Mouse (Mus musculus): ENCODE results near the gene Npvf. TPM values are rescaled to one million over a fixed set of nuclear protein-coding genes. Genes with fewer than 3 reads are reported as not detected.
"Not testable (repeated sequence)": the region's sequence is repeated elsewhere in the genome, so short reads cannot be mapped to it uniquely, and the experiment has no call there.

Npvf gene
- polyA plus RNA-seq, 1 experiment from 2014 or later = 0.20 TPM

DNA sequence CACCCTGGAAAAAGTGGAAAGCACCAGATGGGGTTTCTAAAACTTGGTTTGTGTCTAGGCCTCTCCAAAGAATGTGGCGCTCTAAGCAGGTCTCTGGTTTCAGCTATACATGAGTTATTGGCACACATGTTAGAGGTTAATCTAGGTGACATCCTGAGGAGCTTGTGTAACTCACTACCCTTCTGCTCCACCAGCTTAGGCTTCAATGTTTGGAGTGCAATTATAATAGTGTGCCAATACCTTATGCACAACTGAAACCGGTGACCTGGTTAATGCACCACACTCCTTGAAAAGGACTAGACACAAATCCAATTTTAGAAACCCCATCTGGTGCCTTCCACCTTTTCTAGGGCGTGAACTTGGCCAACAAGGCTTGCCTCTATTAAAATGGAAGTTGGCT is 1.7 kb upstream of the Npvf start:
- Histone ChIP-seq H3K36me3 (ENCODE audit: control insufficient read depth, insufficient read depth, low read length) (no peaks in the 10 kb centered on the region), H3K27ac (ENCODE audit: low read depth, low read length) (no peak overlapping the region)

DNA sequence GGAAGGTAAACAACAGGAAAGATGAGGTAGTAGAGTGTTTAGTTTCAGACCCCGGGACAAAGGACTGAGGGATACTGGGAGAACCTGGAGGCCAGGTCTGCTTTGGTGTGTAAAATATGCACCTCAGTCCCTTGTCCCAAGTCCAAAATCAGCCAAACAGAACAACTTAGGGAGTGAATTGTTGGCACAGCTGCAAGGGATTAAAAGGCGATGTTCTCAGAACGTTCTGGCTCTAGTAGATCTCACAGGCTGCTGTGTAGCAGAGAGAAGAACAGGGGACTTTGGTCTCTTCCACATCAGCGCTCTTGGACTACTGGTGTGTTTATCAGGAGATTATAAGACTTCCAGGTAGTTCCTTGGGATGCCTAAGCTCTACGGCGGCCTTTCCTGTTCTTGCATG is 6.6 kb downstream of the Npvf start:
- Histone ChIP-seq H3K9ac (ENCODE audit: low read depth, low read length) (no peak overlapping the region), H3K4me3 (ENCODE audit: low read depth, low read length) (no peak overlapping the region), H3K4me1 (ENCODE audit: control insufficient read depth, insufficient read depth, low read length) (no peaks in the 10 kb centered on the region), H3K4me2 (no peak overlapping the region), H3K9me3 (replicated peaks; ENCODE audit: control insufficient read depth, low read length) (no peaks in the 10 kb centered on the region), H3K27ac (ENCODE audit: low read depth, low read length) (no peak overlapping the region), H3K36me3 (ENCODE audit: control insufficient read depth, insufficient read depth, low read length) (no peaks in the 10 kb centered on the region), H3K27me3 (ENCODE audit: control insufficient read depth, insufficient read depth, low read length) (no peaks in the 10 kb centered on the region)
- WGBS (ENCODE audit: insufficient replicate concordance) = 80% methylated on average over 6 of the region's 6 CpGs
- ATAC-seq (replicated peaks; ENCODE audit: insufficient number of reproducible peaks, low FRiP score, low TSS enrichment) = no peak

More for the DNA sequence above, 1.7 kb upstream of the Npvf start:
- no peaks in the 10 kb centered on the region for H3K9me3 ChIP-seq (replicated peaks; ENCODE audit: control insufficient read depth, low read length)
- no peak for ATAC-seq (replicated peaks; ENCODE audit: insufficient number of reproducible peaks, low FRiP score, low TSS enrichment)
- H3K4me1 ChIP-seq (ENCODE audit: control insufficient read depth, insufficient read depth, low read length) = no peaks in the 10 kb centered on the region
- WGBS (ENCODE audit: insufficient replicate concordance) = 83% methylated on average over 3 of the region's 3 CpGs
- no peaks in the 10 kb centered on the region for H3K27me3 ChIP-seq (ENCODE audit: control insufficient read depth, insufficient read depth, low read length)
- H3K9ac ChIP-seq (ENCODE audit: low read depth, low read length) = no peak overlapping the region
- no peak overlapping the region for H3K4me3 ChIP-seq (ENCODE audit: low read depth, low read length)
- no peak overlapping the region for H3K4me2 ChIP-seq

DNA sequence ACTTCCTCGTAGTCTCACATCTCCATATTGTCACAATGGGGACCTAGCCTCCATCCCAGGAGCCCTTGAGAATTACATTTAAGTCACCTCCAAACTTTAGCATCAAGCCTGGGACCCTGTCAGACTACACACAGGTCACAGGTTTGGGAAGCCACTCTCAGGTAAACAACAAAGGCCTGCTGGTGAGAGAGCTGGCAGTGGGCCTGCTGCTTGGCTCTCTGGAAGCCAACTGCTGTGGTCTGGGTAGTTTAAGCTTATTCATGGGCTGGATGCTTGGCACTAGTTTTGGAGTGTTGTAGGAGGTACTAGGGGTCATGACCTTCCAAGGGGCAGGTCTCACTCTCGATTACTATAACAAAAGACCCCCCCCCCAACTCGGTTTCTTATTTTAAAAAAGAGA is 7.6 kb downstream of the Npvf start:
- ATAC-seq (replicated peaks; ENCODE audit: insufficient number of reproducible peaks, low FRiP score, low TSS enrichment) = no peak
- Histone ChIP-seq H3K4me3 (ENCODE audit: low read depth, low read length) (no peak overlapping the region), H3K27me3 (ENCODE audit: control insufficient read depth, insufficient read depth, low read length) (no peaks in the 10 kb centered on the region), H3K9ac (ENCODE audit: low read depth, low read length) (no peak overlapping the region), H3K27ac (ENCODE audit: low read depth, low read length) (no peak overlapping the region), H3K4me1 (ENCODE audit: control insufficient read depth, insufficient read depth, low read length) (no peaks in the 10 kb centered on the region), H3K4me2 (no peak overlapping the region), H3K36me3 (ENCODE audit: control insufficient read depth, insufficient read depth, low read length) (no peaks in the 10 kb centered on the region), H3K9me3 (replicated peaks; ENCODE audit: control insufficient read depth, low read length) (no peaks in the 10 kb centered on the region)
- 56% methylated on average over 3 of the region's 3 CpGs for WGBS (ENCODE audit: insufficient replicate concordance)

DNA sequence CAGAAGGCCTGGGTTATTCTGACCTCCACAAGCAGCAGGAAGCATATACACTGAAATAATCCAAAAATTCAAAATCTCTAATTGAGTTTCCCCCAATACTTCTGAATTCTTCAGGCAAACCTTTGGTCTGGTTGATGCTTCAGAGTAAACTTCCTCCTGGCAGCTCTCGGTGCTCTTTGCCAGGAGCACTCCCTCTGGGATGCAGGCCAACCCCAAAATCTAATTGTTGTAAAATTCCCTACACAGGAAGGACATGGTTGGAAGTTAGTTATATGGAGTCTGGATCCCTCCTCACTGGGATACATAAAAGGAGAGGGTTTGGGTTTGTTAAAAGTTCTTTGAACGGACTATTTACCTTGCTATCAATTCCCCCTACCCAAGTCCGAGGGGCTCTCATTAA is 9.5 kb downstream of the Npvf start:
- 83% methylated on average over 3 of the region's 3 CpGs for WGBS (ENCODE audit: insufficient replicate concordance)

DNA sequence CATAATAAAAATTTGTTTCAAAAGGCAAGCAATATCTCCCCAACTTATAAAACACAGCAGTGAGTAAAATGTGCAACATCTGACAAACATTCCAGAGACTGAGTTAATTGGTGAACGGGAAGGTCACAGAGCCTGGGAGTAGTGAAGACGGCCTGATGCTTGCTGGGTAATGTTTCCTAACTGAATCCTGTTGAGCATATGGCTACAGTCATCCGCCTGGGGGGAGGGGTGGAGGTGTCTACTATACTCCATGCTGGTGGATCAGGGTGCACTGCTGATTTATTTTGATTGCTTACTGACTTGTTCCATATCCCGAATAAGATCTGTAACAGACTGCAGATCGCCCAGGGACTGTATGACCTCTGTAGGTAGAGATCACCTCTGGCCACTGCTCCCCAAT is 12.3 kb downstream of the Npvf start:
- Histone ChIP-seq H3K4me2 (no peak overlapping the region), H3K27me3 (ENCODE audit: control insufficient read depth, insufficient read depth, low read length) (no peaks in the 10 kb centered on the region), H3K4me1 (ENCODE audit: control insufficient read depth, insufficient read depth, low read length) (no peaks in the 10 kb centered on the region), H3K27ac (ENCODE audit: low read depth, low read length) (no peak overlapping the region), H3K9ac (ENCODE audit: low read depth, low read length) (no peak overlapping the region), H3K4me3 (ENCODE audit: low read depth, low read length) (no peak overlapping the region), H3K9me3 (replicated peaks; ENCODE audit: control insufficient read depth, low read length) (no peaks in the 10 kb centered on the region), H3K36me3 (ENCODE audit: control insufficient read depth, insufficient read depth, low read length) (no peaks in the 10 kb centered on the region)
- no peak for ATAC-seq (replicated peaks; ENCODE audit: insufficient number of reproducible peaks, low FRiP score, low TSS enrichment)
- WGBS (ENCODE audit: insufficient replicate concordance) = 63% methylated on average over 5 of the region's 5 CpGs

More for the DNA sequence above, 9.5 kb downstream of the Npvf start:
- no peaks in the 10 kb centered on the region for H3K36me3 ChIP-seq (ENCODE audit: control insufficient read depth, insufficient read depth, low read length)
- no peaks in the 10 kb centered on the region for H3K27me3 ChIP-seq (ENCODE audit: control insufficient read depth, insufficient read depth, low read length)
- H3K4me1 ChIP-seq (ENCODE audit: control insufficient read depth, insufficient read depth, low read length) = no peaks in the 10 kb centered on the region
- H3K4me3 ChIP-seq (ENCODE audit: low read depth, low read length) = no peak overlapping the region
- H3K9ac ChIP-seq (ENCODE audit: low read depth, low read length) = no peak overlapping the region
- no peak for ATAC-seq (replicated peaks; ENCODE audit: insufficient number of reproducible peaks, low FRiP score, low TSS enrichment)
- H3K9me3 ChIP-seq (replicated peaks; ENCODE audit: control insufficient read depth, low read length) = no peaks in the 10 kb centered on the region
- H3K4me2 ChIP-seq = no peak overlapping the region
- H3K27ac ChIP-seq (ENCODE audit: low read depth, low read length) = no peak overlapping the region

DNA sequence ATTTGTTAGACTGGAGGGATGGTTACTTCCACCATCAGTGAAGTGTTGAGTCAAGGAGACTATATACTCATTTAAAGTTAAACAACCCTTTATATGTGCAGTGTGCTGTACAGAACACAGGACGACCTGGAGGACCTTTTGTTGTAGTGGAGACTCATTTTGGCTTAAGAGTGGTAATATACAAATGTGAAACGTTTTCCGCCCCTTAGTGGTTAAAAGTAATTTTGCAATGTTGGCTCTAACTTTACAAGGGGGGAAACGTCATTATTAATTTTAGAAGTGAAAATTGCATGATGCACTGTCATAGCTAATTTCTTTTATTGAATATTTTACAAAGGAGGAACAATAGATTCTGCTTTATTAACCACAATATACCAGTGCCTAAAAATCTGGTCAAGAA is 13.9 kb downstream of the Npvf start:
- H3K9ac ChIP-seq (ENCODE audit: low read depth, low read length) = no peak overlapping the region
- ATAC-seq (replicated peaks; ENCODE audit: insufficient number of reproducible peaks, low FRiP score, low TSS enrichment) = no peak
- no peak overlapping the region for H3K4me2 ChIP-seq
- 76% methylated on average over 4 of the region's 4 CpGs for WGBS (ENCODE audit: insufficient replicate concordance)
- no peaks in the 10 kb centered on the region for H3K27me3 ChIP-seq (ENCODE audit: control insufficient read depth, insufficient read depth, low read length)
- no peak overlapping the region for H3K4me3 ChIP-seq (ENCODE audit: low read depth, low read length)
- H3K4me1 ChIP-seq (ENCODE audit: control insufficient read depth, insufficient read depth, low read length) = no peaks in the 10 kb centered on the region
- no peaks in the 10 kb centered on the region for H3K36me3 ChIP-seq (ENCODE audit: control insufficient read depth, insufficient read depth, low read length)
- H3K9me3 ChIP-seq (replicated peaks; ENCODE audit: control insufficient read depth, low read length) = no peaks in the 10 kb centered on the region
- H3K27ac ChIP-seq (ENCODE audit: low read depth, low read length) = no peak overlapping the region

DNA sequence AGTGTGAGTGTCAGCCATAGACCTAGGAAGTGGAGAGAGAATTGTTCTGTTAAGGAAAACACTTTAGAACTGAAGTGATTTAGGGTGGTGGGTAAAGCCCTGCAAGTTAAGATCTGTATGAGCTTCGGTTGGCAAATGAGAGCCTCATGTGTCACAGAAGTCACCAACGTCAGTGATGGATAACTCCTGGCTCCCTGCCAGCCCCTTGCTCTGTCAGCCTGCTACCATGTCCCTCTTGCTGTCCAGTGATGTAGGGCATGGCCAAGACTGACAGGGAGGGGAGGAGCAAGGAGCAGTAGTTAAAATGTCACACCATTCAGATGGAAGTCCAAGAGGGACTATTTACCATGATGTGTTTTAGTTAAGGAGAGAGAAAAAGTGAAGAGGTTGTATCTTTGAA is 14.6 kb downstream of the Npvf start:
- Histone ChIP-seq H3K27ac (ENCODE audit: low read depth, low read length) (no peak overlapping the region), H3K4me3 (ENCODE audit: low read depth, low read length) (no peak overlapping the region), H3K9ac (ENCODE audit: low read depth, low read length) (no peak overlapping the region), H3K4me1 (ENCODE audit: control insufficient read depth, insufficient read depth, low read length) (no peaks in the 10 kb centered on the region), H3K9me3 (replicated peaks; ENCODE audit: control insufficient read depth, low read length) (no peaks in the 10 kb centered on the region), H3K36me3 (ENCODE audit: control insufficient read depth, insufficient read depth, low read length) (no peaks in the 10 kb centered on the region), H3K27me3 (ENCODE audit: control insufficient read depth, insufficient read depth, low read length) (no peaks in the 10 kb centered on the region), H3K4me2 (no peak overlapping the region)
- WGBS (ENCODE audit: insufficient replicate concordance) = 29% methylated on average over 2 of the region's 2 CpGs
- no peak for ATAC-seq (replicated peaks; ENCODE audit: insufficient number of reproducible peaks, low FRiP score, low TSS enrichment)

DNA sequence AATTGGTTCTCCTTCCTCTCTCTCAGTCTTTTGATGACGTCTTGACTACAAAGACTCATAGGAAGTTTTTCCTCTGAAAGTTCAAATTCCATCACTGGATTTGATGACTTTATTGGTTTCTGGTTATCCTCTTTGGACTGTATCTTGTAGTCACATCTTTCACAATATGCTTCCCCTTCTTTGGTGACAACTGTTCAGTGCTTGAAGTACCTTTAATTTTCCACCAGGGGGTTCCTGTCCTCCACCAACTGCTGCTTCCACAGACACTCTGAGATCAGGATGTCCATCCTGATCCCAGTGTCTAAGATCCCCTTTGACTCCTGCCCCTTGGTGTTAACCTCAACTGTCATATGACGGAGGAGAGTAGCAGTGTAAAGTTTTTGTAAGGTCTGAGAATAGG is 28.1 kb downstream of the Npvf start:
- not testable (repeated sequence) for H3K4me3 ChIP-seq (ENCODE audit: low read depth, low read length); ATAC-seq (replicated peaks; ENCODE audit: insufficient number of reproducible peaks, low FRiP score, low TSS enrichment)

DNA sequence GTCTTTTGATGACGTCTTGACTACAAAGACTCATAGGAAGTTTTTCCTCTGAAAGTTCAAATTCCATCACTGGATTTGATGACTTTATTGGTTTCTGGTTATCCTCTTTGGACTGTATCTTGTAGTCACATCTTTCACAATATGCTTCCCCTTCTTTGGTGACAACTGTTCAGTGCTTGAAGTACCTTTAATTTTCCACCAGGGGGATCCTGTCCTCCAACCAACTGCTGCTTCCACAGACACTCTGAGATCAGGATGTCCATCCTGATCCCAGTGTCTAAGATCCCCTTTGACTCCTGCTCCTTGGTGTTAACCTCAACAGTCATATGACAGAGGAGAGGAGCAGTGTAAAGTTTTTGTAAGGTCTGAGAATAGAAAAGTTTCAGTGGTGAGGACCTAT is 36.0 kb downstream of the Npvf start:
- H3K4me3 ChIP-seq (ENCODE audit: low read depth, low read length); H3K9me3 ChIP-seq (replicated peaks; ENCODE audit: control insufficient read depth, low read length); H3K27me3 ChIP-seq (ENCODE audit: control insufficient read depth, insufficient read depth, low read length); H3K9ac ChIP-seq (ENCODE audit: low read depth, low read length); ATAC-seq (replicated peaks; ENCODE audit: insufficient number of reproducible peaks, low FRiP score, low TSS enrichment); H3K36me3 ChIP-seq (ENCODE audit: control insufficient read depth, insufficient read depth, low read length); H3K4me2 ChIP-seq; H3K27ac ChIP-seq (ENCODE audit: low read depth, low read length); H3K4me1 ChIP-seq (ENCODE audit: control insufficient read depth, insufficient read depth, low read length): not testable (repeated sequence)
- WGBS (ENCODE audit: insufficient replicate concordance) = 75% methylated on average over 1 of the region's 1 CpGs

More for the DNA sequence above, 28.1 kb downstream of the Npvf start:
- H3K4me2 ChIP-seq; H3K9ac ChIP-seq (ENCODE audit: low read depth, low read length); H3K9me3 ChIP-seq (replicated peaks; ENCODE audit: control insufficient read depth, low read length); H3K36me3 ChIP-seq (ENCODE audit: control insufficient read depth, insufficient read depth, low read length); H3K27ac ChIP-seq (ENCODE audit: low read depth, low read length); H3K27me3 ChIP-seq (ENCODE audit: control insufficient read depth, insufficient read depth, low read length); H3K4me1 ChIP-seq (ENCODE audit: control insufficient read depth, insufficient read depth, low read length): not testable (repeated sequence)
- WGBS (ENCODE audit: insufficient replicate concordance) = 72% methylated on average over 2 of the region's 2 CpGs

Measured in heart, embryonic 11.5 days (tissue).